Mouse (Mus musculus) thymus, postnatal 4 days (tissue): ENCODE results near the gene Mboat2.

ENCODE experiments used
- DNase-seq: peaks from one replicate; pipeline ENCODE4 v3.0.0; 2021

The Mboat2 gene

DNA sequence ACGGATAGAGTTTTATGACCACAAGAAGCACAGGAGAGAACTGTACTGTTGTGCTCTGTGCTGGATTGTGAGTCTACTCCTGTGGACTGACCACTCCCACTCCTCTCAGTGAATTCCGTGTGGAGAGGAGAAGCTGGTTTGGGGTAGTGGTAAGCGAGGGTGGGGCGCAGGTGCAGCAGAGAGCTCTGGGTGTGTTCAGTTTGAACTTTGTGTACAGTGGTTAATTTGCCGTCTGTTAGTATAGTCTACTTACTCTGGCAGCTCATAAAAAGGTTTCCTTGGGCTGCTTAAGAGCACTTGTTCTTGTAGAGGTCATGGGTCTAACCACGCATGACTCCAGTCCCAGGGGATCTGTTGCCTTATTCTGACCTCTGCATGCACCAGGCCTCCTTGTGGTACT lies 36.0 kb downstream of the Mboat2 start:
- DNase-seq: no peak

DNA sequence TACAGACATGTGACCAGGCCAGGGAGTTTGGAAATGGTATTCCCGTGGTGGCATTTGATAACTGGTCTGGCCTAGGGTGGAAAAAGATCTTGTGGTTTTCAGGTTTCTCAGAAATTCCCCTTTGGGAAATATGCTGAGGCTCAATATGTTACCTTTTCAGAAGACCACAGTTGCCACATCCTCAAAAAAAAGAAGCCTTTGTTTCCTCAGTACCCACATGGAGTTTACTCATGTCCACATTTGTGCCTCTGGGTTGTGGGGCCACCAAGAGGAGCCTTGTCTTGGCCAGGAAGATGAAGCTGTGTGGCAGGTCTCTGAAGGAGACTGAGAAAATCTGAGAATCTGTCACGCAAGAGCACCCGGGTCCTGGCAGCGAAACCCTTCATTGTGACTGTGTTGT lies 38.0 kb downstream of the Mboat2 start:
- no peak for DNase-seq

DNA sequence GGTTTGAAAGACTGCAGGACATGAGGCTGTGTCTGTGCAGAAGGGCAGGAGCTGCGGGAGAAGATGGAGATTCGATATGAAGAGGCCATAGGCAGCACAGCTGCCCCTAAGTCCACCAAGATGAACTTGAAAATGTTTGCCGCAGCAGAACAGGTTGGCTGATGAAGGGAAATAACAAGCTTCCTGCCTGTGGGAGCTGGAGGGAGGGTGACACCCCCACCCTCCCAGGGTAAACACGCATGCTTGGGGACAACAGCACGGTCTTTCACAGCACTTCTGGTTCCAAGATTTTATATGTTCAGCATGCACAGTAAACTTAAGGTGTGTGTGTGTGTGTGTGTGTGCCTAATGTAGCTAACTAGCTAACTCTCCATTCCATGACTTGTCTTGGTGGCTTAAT lies 38.6 kb downstream of the Mboat2 start:
- DNase-seq: no peak

DNA sequence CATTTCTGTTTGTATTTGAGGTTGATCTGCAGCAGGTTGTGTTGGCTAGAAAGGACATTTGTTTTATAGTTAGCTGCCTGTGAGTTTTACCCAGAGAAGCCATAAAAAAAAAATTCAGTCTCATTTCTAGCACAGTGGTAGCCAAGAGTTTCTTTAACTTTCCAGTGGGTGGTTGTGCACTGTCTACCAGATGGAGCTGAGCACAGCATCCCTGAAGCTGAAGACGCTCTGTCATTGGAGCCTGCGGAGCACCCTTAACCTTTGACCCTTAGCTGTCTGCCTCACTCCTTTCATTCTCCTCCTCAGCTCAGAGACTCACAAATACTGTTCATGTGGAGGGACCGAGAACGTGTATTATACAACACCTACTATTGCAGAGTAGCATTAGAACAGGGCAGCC lies 40.2 kb downstream of the Mboat2 start:
- no peak for DNase-seq

DNA sequence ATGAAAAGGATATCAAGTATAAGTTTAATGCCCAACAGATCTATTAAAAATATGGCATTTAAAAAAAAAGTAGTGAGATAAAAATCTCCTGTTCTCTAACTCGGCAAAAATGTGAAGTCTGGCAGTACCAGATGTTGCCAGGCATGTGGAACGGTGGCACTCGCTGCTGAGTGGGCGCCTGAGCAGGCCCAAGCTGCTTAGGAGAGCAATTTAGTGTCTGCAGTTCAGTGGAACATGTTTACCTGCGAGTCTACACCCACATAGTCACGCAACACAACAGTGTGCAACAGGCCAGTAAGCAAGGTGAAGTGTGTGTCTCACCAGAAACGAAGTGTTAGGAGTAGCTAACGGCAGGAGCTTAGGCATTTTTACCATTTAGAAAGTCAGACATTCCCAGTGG lies 41.6 kb downstream of the Mboat2 start:
- DNase-seq: no peak

DNA sequence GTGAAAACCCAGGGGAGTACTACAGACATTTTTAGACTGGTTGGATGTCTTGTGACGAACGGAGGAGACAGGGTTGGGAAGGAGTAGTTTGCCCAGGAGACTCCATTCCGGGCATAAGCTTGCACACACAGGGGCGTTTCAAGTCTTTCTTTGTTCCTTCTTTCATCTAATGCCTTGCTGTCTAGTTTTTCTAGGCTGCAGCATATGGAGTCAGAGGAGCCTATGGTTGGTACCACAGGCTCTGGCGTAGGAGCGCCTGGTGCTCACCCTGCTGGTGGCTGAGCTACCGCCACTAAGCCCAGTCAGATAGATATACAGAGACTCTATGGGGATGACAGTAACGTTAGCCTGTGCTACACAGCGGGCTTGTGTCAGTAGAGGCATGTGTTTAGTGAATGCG lies 42.0 kb downstream of the Mboat2 start:
- DNase-seq: no peak

DNA sequence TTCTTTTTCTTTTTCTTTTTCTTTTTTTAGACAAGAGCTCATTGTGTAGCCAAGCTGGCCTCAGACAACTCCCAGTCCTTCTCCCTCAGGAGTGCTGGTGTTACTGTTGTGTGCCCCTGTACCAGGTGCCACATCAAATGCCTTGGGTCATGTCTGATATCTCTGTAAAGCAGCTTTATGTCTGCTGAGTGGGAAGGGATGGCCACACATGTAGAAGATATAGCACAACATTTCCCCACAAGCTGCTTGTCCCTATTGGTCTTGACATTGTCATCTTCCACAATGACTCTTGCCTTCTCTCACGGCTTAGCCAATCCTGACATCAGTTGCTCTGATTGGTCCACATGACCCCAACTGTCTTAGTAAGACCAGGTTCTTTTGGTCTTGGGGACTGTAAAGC lies 45.2 kb downstream of the Mboat2 start:
- DNase-seq: no peak

DNA sequence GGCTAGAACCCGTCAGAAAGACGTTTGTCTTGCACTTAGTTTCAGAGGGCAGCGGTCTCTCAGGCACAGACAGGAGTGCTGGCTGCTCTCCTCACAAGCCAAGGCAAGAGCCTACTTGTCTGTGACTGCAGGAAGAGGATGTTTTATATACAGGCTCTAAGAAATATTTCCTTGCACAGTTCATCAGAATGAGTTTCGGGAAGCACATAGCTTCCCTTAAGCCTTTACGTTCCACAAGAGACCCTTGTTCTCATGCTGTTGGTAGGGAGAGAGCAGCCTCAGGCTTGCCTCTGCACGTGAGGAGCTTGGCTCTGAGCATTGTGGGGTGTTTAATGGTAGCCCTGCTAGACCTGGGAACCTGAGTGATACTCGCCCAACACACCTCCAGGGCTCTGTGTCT lies 46.6 kb downstream of the Mboat2 start:
- DNase-seq: no peak

DNA sequence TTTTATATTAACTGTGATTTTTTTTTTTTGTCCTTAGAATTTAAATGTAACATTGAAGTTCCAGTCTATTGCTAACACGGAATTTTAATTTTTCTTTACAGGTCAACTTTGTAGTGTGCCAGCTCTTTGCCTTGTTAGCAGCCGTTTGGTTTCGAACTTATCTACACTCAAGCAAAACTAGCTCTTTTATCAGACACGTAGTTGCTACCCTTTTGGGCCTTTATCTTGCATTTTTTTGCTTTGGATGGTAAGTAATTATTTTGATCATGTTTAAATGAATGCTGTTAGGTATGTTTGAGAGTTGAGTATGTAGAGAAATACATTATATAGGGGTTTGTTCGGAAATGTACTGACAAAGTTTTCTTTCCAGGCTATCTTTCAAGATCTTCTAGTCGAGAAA lies 47.4 kb downstream of the Mboat2 start:
- DNase-seq: no peak

DNA sequence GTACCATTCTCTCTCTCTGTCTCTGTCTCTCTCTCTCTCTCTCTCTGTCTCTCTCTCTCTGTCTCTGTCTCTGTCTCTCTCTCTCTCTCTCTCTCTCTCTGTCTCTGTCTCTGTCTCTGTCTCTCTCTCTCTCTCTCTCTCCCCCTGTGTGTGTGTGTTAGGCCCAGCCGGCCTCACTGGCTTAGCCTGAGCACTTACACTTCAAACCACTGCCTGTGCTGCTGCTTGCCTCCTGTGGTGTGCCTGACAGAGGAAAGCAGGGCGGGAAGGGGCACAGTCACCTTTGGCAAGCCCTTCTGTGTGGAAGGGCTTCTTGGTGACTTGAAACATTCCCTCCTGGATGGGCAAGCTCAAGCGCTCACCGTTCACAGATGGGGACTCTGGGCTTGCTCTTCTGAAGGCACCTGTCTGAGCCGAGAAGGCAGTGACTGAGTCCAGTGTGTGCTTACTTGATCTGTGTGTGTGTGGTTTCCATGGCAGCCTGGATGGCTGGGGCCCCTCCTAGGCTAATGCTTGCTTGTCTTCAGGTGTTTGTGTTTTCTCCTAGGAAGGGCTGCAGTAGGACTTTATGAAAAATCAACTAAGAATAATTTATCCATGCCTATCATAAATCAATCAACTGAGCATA lies 48.2 kb downstream of the Mboat2 start:
- DNase-seq: no peak

DNA sequence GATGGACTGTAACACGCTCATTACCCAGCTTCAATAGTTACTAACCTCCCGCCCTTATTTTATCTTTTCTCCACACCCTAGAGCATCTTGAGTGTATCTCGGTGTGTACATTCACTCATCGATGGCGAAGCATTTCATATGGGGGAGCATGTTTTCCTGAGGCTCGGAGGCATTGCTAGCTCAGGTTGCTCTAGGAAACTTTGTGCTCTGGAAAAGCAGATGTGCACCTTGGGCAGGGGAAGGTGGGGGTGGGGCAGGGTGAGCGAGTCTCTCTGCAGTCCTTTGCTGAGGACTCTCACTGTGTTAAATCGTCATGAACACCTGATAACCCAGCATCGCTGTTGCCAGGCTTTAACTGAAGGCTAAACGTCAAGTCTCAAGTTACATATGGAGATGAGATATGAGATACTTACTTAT lies 48.9 kb downstream of the Mboat2 start:
- DNase-seq: no peak

DNA sequence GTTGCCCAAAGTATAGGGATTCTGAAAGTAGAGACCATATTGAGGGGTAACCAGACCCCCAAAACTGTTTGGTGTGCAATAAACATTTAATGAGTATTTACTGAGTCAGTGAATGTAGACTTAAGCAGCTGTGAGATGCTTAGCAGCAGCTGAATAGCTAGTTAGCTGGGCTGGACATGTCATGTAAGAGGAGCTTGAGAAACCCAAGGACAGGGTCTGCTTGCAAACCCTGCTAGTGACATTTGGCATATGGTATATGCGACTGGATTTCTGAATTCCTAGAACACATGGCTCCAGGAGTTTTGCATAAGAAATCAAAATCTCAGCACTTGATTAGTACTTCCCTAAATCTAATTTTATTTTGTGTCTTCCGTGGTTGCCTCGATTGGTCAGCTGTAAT lies 52.6 kb downstream of the Mboat2 start:
- DNase-seq: no peak

DNA sequence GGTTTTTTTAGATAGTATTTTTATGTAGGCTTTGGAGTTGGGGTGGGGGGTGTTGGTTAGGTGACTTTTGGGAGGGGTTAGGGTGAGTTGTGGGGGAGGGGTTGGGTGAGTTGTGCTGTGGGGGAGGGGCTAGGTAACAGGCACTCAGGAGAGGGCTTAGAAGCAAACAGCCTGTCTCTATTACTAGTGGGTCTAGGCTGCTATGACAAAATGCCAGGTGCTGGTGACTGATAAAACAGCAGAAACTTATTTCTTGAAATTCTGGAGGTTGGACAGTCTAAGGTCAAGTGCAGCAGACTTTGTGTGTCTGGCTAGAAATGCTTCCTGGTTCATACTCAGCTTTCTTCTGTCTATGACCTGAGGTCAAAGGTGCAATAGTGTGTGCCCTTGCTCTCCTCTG lies 56.1 kb downstream of the Mboat2 start:
- DNase-seq: no peak

DNA sequence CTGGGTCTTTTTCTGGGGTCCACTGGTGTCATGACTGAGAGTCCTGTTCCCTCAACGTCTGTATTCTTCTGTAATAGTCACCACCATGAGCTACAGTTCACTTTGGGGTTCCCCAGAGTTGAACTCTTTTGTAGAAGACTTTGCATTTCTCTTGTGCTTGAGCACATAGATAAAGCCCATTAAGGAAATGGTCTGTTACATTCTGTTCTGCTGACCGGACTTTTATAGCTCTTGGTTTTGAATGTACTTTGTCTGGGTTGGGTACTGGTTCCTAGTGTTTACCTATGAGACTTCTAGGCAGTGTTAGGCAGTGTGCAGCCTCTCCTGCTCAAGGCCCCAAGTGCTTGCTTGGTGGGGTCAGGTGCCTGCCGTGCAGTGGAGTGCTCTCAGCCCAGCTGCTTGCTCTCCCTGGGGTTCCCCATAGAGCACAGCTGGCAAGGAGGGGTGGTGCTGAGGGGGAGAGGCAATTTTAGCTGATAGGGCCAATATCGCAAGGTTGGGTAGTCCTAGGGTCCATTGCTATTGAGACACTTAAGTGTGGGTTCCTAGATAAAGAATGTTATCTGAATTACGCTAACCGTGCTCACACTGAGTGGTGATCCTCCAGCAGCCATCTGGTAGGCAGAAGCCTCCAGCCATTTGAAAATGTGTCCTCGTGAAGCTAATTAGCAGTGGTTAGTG lies 58.8 kb downstream of the Mboat2 start:
- no peak for DNase-seq

DNA sequence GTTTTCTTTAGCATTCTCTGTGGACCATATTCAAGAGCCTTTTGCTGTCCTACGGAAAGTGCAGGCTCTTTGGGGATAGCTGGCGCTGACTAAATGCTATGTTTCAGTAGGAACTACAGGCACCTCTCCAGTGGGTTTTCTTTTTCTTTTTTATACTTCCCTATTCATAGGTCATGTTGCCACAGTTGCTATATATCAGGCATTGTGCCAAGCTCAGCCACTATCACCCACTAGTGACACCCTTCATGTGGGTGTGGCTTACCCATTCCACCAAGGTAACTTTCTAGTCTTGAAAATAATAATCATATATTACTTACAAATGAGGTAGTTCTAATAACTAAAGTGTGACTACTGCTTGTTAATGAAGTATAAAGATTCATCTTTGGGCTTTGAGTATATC lies 59.5 kb downstream of the Mboat2 start:
- no peak for DNase-seq

DNA sequence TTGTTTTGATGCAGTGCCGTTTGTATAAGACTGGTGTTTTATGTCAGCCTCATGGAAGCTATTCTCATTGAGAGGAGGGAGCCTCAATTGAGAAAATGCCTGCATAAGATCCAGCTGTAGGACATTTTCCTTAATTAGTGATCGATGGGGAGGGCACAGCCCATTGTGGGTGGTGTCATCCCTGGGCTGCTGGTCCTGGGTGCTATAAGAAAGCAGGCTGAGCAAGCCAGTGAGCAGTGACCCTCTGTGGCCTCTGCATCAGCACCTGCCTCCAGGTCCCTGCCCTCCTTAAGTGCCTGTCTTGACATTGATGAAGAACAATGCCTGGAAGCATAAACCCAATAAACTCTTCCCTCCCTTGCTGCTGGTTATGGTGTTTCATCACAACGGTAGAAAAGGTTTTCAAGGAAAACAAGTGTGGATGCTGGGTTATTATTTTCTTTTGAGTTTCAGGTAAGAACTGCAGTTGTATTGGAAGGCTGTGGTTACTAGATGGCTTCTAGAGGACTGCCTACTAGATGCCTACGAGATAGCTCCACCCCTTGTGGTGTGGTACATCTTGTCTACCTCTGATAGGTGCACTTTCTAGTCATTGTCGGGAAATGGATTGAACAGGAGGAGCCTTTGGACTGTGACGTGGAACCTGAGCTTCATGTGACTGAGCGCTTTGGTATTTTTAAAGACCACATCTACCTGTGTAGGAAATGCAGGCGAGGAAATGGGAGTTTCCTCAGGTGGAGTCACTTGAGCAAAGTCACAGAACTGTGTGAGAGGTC lies 60.2 kb downstream of the Mboat2 start:
- no peak for DNase-seq

DNA sequence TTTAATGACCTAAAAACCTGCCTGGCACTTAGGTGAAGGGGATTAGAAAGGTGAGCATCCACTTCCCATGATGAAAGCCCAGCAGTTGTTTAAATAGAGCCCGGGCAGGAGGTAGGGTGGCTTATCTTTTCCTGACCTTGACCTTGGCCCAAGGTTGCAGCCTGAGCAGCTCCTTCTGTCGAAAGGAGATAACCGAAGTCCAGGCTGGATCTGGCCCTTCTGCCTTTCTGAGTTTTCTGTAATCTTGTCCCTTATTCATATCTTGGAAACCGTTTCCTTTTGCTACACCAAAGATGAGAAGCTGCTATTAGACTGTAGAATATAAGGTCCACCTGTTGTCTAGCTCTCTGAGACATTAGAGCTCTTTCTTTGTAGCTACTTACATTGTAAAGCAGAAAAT lies 61.9 kb downstream of the Mboat2 start:
- DNase-seq: no peak

DNA sequence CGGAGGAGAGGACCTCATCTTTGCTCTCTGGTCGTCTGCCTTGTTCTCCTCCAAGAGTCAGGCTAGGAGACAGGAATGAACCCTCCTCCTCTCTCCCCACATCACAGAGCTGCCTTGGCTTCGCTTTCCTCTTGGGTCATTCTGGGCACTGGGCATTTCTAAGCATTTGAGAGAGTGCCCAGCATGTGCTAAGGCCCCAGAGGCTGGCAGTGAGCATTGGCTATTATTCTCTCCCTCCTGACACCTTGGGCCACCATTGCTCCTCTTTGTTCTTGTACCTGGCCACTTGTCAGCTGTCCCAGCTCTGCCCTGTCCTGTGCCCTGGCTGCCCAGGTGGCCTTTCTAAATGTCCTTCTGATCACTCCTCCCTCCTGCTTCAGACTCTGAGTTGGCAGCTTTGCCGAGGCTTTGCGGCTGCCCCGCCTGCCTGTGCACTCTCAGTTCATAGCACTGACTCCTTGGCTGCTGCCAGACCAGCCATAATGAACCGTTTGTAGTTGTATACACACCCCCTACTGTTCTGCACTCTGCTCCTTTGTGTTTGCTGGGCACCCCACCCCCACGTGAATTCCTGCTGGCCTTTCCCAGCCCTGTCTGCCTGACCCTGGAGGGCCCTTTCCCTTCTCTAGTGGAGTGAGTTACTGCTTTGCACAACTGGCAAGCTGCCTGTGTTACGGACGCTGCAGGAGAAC lies 63.2 kb downstream of the Mboat2 start:
- no peak for DNase-seq

DNA sequence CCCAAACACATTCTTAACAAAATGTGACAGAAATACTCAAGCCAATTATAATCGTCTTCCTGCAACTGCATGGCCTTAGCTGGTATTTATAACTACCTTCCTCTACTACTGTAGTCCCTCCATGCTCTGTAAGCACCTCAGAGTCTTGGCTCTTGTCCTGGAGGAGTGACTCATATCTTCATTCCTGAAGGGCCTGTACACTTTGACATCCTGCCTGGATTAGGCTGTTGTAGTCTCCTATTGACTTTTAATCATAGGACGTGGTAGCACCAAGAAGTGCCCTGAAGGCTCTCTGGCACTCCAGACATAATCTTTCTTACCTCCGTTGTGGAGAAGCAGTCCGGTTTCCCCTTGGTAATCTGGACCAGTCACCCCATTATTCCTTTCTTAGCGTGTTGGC lies 64.7 kb downstream of the Mboat2 start:
- no peak for DNase-seq

DNA sequence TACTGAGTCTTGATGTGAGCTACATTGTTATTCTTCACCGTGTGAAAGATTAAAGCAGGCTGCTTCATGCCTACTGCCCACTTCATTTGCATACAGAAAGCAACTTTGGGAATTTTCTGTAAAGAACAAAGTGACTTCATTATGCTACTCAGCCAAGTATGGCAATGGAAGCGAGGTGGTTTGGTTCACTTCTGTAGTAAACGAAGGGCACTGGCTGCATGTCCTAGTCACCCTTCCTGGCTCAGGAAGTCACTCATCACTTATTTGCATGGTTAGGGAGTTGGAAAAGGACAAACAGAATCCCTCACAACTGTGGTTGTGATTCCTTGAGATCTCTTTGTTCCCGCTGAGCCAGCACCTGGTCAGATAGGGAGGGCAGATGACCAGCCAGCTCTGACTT lies 66.7 kb downstream of the Mboat2 start:
- DNase-seq: no peak

DNA sequence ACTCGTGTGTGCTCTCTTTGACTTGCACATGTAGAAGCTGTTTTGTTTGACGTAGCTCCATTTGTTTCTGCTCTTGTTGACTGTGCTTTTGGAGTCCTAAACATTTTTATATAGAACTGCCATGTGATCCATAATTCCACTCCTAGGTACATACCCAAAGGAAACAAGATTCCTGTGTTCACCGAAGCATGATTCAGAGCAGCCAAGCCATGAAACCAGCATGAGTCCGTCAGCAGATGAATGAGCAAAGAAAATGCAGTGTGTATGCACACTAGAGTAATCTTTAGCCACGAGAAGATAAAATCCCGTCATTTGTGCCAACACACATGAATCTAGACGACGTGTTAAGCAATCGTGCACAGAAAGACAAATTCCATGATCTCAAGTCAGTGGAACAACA lies 67.5 kb downstream of the Mboat2 start:
- DNase-seq: no peak

DNA sequence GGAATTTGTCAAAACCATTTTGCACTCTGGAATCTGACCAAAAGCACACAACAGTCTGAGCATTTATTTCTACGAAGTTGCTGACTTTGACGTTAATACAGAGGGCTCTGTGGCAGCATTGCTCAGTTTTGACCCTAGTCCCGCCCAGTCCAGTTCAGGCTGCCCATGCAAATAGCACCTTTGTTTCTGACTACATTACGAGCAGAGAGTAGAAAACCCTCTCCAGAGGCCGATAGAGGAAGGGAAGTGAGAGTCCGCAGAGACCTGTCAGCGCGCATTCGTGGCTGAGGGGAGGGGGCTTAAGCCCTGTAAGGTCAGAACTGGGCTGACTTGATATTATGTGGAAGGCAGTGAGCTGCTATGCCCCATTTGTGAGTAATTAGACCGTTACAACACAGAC lies 69.0 kb downstream of the Mboat2 start:
- DNase-seq: no peak

DNA sequence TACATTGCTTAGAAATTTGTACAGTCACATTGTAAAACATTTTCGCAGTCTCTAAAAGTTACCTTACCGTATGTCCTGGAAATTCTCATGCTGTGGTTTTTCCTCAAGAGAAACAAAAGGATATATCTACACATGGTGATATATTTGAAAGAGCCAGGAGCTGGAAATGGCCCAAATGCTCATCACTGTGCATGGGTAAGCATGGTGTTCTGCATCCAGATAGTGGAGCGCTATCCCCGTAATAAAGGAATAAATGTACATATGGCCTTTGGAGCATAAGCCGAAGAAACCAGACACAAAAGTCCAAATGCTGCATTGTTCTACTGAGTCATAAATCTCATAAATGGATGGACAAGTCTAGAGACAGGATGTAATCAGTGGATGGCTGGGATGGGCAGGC lies 72.1 kb downstream of the Mboat2 start:
- no peak for DNase-seq

DNA sequence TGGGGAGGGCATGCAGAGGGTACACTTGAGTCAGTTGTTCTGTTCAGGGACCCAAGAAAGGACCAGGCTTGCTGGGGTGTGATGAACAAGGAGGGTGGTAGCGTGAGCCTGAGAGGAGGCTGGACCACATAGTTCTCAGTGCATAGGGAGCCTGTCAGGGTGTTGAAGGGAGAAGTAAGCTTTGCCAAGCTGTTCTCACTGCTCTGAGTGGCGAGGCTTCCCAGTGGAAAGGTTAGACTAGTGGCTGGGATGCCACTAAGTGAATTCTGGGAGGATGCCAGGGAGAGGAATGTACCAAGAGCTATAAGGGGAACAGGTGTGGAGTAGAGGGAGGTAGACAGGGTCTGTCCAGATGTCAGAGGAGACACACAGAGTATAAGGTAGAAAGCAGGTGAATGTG lies 77.2 kb downstream of the Mboat2 start:
- DNase-seq: no peak
